Mouse (Mus musculus) adrenal gland, adult 18-20 months (tissue): ENCODE data around the gene Yipf2. TPM values are rescaled to one million over a fixed set of nuclear protein-coding genes. Genes with fewer than 3 reads are reported as not detected.

Experiments used
- DNase-seq, 2 experiments: peaks; one replicate each; pipeline ENCODE4 v3.0.0; 2021 to 2022; ENCODE audit warnings: low spot score in 2 of 2
- long read RNA-seq, 2 experiments: library from polyadenylated mRNA; stranded (forward); transcript quantifications; one replicate each; pipeline ENCODE4 v2.0.0; 2021
- total RNA-seq, 2 experiments: library from RNA; stranded (reverse); gene quantifications; 1 replicate in 1 of 2; 2 replicates in 1 of 2; pipeline ENCODE4 v1.2.3; 2021

The Yipf2 gene
- 10 to 100 TPM; 20.1 to 24.1 TPM for total RNA-seq
- long read RNA-seq, experiment 1, transcript Yipf2-202 (10 exons, 1,894 nt), result major isoform, 5 of 12 reads
- long read RNA-seq, experiment 1, partial matches to known transcripts, result 2 of 12 reads
- long read RNA-seq, experiment 1, other reads (novel, unspliced or antisense), result 2 of 12 reads
- long read RNA-seq, experiment 2, transcript Yipf2-201 (8 exons, 2,174 nt), result major isoform, 9 of 90 reads
- long read RNA-seq, experiment 2, transcript Yipf2-202 (10 exons, 1,894 nt), result minor isoform, 7 of 90 reads
- long read RNA-seq, experiment 2, partial matches to known transcripts, result 46 of 90 reads
- long read RNA-seq, experiment 2, other reads (novel, unspliced or antisense), result 21 of 90 reads

- peak; percentile 74 to 79 for DNase-seq
These were observed at the start of gene Yipf2, which contains the start of gene Timm29 for GRCm38 (mm10) chr9:21592703-21593121. Yipf2 (minus strand) TSS chr9:21592828. Timm29 (plus strand) TSS chr9:21592722.

GRCm38 (mm10) chr9:21639031-21639430, 46.4 kb upstream of the Yipf2 start:
- DNase-seq, result no peak

DNA sequence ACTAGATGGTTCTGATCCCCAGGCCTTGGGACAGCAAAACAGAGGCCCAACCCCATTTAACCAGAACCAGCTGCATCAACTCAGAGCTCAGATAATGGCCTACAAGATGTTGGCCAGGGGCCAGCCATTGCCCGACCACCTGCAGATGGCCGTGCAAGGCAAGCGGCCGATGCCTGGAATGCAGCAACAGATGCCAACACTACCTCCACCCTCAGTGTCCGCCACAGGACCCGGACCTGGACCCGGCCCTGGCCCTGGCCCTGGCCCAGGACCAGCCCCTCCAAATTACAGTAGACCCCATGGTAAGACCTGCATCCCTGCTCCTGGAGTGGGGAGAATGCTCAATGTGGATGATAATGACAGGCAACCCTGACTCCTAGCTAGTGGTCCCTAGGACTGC, 43.0 kb upstream of the Yipf2 start:
- no peak for DNase-seq

DNA sequence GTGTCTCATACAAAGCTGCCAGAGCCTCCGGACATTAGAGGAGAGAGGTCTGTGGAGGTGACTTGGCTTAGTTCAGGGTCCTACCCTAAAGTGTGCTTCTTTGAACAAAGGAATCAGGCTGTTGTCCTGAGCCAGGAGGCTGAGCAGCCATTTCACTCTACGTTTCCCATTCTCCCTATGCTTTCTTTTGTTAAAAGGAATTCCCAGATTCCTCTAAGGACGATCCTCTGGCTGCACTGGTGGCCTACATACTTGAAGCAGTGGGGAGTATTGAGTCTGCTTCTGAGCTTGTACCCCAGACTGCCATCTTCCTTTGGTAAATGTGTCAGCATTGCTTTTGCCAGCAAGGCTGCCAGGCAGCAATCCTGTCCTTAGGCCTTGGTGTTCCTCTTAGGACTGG, 40.5 kb upstream of the Yipf2 start:
- DNase-seq, result no peak

- peak in 1 of 2 experiments; percentile 36 for DNase-seq
These were observed 38.0 kb upstream of the Yipf2 start for GRCm38 (mm10) chr9:21630673-21631072.

DNA sequence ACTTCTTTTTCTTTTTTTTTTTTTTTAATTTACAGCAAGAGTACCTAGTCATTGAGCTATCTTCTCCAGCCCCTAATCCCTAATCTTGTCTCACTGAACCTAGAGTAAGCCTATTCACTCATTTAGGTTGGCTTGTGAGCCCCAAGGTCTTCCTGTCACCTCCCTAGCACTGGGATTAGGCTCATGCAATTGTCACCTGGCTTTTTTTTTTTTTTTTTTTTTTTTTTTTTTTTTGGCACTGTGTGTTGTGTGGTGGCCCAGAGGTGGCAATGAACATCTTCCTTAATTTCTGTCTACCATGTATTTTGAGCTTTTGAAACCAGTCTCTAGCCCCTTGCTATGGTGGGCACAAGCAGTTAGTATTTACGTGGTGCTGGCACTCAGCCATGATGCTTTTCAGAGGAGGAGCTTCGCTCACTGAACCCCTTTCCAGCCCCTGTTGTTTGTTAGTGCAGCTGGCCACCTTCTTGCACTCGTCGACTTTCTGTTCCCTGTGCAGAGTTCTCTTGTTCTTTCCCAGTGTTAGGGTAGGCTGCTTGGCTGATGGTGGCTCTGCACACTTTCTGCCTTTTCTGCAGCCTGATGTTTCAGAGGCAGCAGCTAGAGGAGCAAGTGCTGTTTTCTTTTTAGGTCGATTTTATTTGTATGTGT, 34.6 kb upstream of the Yipf2 start:
- no peak for DNase-seq

DNA sequence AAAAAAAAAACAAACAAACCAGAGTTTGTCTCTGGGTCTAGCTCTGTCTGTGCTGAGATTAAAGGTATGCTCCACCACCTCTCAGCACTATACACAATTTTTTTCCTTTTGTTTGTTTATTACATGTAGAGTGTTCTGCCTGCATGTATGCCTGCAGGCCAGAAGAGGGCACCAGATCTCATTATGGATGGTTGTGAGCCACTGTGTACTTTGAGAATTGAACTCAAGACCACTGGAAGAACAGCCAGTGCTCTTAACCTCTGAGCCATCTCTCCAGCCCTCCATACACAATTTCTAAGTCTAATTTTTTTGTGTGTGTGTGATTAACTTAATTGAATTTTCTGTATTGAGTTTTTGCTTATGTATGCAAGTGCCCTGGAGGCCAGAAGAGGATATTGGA, 33.9 kb upstream of the Yipf2 start:
- no peak for DNase-seq

DNA sequence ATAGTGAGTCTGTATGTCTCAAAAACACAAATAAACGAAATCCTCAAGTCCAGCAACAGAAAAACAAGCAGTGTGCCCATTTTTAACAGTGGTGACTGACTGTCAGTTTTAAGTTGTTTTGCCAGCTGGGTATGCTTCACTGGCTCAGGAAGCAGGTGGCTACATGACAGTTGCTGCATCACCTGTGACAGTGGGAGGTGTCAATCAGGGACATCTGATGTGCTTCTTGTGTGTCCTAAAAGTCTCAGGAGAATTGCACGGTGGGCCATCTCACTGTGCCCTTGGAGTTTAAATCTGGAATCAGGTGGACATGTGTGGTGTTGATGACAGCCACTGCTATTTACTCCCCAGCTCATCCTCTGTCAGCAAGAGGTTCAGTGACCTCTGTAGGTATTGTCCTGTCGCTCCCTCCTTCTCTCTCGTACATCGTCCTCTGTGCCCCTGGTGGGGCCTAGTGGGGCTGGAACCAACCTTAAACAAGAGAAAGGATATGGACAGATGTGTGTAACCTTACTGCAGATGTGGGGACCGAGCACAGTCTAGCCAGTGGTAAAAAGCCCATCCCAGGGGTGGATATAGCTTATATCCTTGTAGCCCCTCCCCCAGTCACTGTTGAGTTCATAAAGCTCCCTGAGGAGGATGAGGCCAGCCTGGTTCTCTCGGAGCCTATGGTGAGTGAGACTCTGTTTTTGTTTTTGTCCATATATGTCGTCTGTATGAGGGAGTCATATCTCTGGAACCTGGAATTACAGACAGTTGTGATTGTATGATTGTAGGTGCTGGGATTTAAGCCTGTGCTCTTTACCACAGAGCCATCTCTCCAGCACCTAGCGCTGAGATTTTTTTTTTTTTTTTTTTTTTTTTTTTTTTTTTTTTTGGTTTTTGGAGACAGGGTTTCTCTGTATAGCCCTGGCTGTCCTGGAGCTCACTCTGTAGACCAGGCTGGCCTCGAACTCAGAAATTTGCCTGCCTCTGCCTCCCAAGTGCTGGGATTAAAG, 33.0 kb upstream of the Yipf2 start:
- no peak for DNase-seq

- DNase-seq, result no peak
These were observed 30.0 kb upstream of the Yipf2 start for GRCm38 (mm10) chr9:21622676-21623075.

DNA sequence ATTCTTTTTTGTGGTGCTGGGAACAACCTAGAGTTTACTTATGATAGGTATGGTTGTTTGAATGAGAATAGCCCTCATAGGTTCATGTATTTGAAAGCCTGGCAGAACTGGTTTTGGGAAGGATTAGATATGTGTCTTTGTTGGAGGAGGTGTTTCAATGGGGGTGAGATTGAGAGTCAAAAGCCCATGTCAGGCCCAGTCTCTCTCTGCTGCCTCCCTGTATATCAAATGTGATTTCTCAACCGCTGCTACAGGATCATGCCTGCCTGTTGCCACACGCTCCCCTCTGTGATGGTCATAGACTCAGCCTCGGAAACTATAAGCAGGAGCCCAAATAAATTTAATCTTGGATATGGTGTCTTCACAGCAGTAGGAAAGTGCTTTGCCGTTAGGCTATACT, 27.6 kb upstream of the Yipf2 start:
- no peak for DNase-seq

GRCm38 (mm10) chr9:21617066-21617465, 24.4 kb upstream of the Yipf2 start:
- DNase-seq, result no peak

DNA sequence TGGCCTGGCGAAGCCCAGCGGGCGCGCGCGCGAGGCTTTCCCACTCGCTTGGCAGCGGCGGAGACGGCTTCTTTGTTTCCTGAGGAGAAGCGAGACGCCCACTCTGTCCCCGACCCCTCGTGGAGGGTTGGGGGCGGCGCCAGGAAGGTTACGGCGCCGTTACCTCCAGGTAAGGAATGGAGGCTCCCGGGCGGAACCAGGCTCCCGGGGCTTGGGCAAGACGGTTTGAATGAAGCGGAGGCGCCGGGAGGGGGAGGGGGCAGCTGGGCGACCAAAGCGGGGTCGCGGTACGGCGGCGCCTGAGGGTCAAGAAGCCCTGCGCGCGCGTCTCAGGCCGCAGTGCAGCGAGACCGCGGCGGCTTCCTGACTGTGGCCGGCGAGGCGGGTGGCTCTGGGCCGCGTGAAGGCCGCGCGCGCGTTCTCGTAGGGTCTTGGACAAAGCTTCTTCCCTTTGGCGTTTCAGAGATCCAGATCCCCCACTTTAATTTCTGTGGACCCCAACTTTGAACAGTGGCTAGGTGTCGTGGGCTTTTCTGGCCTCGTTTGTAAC, 23.7 kb upstream of the Yipf2 start:
- DNase-seq, result peak; percentile 85 to 90

- DNase-seq, result peak; percentile 99
These were observed 23.1 kb upstream of the Yipf2 start, which contains the start of gene Smarca4 for GRCm38 (mm10) chr9:21615617-21616231. Smarca4 (plus strand) TSS chr9:21616169.

GRCm38 (mm10) chr9:21614864-21615616, 22.4 kb upstream of the Yipf2 start:
- DNase-seq, result no peak

- DNase-seq, result no peak
These were observed 17.2 kb upstream of the Yipf2 start for GRCm38 (mm10) chr9:21609861-21610260.

DNA sequence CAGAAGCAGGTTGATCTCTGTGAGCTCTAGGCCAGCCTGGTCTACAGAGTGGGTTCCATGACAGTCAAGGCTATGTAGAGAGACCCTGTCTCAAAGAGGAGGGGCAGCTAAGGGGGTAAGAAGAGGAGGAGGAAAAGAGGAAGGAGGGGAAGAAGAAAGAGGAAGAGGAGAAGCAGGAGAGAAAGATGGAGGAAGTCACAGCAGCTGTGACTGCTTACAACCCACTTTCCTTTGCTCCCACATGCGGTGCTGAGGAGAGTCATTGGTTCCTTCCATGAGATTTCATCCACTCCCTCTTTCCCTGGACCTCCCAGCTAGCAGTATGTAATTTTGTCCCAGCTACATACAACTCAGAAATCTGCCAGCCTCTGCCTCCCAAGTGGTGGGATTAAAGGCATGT, 14.0 kb upstream of the Yipf2 start:
- DNase-seq, result no peak

DNA sequence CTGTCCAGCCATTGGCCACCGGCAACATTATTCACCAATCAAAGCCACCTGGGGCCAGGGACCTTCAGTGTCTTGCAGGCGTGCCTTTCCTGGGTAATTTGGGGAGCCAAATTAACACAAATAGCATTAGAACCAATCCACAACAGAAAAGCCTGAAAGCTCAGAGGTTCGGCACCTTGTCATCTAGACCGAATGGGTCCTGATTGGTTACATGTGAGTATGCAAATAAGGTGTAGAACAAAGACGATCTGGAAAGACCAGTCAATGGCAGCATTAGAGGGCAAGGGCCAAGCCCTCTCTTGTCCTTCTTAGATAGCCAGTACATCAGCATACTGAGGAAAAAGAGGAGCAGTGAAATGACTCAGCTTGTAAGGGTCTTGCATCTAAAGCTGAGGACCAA, 13.2 kb upstream of the Yipf2 start:
- DNase-seq, result no peak

DNA sequence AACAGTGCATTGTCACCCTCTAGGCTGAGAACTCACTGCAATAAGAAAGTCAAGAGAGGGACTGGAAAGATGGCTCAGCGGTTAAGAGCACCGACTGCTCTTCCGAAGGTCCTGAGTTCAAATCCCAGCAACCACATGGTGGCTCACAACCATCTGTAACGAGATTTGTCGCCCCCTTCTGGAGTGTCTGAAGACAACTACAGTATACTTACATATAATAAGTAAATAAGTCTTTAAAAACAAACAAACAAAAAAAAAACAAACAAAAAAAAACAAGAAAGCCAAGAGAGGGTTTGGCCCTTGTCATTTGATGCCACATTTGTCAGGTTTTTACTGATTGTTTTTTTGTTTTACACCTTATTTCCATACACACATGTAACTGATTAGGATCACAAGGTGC, 11.5 kb upstream of the Yipf2 start:
- DNase-seq, result no peak

GRCm38 (mm10) chr9:21601722-21602399, 9.2 kb upstream of the Yipf2 start:
- peak; percentile 64 to 70 for DNase-seq
